Mouse (Mus musculus) embryonic facial prominence, embryonic 12.5 days (tissue): Measurements from ENCODE around the gene Apol10a. TPM values are rescaled to one million over a fixed set of nuclear protein-coding genes. Genes with fewer than 3 reads are reported as not detected.
"Not testable (repeated sequence)": the region's sequence is repeated elsewhere in the genome, so short reads cannot be mapped to it uniquely, and the experiment has no call there.

Source experiments
- ATAC-seq: fragments of 200-750 bp; cut with Nextera tagmentation; 2 replicates; pipeline ENCODE4 v1.8.0; 2017; ENCODE audit not compliant: insufficient number of reproducible peaks, insufficient read depth, low FRiP score, low TSS enrichment
- H3K27ac ChIP-seq: fragments of 300-500 bp; sonication (generic); 2 replicates; pipeline ENCODE4 v1.5.1; 2016; ENCODE audit warnings: mild to moderate bottlenecking
- H3K27me3 ChIP-seq: fragments of 300-500 bp; sonication (generic); 2 replicates; pipeline ENCODE4 v1.6.1; 2016; ENCODE audit warnings: mild to moderate bottlenecking, moderate library complexity
- H3K36me3 ChIP-seq: fragments of 300-500 bp; sonication (generic); 2 replicates; pipeline ENCODE4 v1.6.1; 2016; ENCODE audit warnings: mild to moderate bottlenecking
- H3K4me1 ChIP-seq: fragments of 300-500 bp; sonication (generic); 2 replicates; pipeline ENCODE4 v1.6.1; 2016
- H3K4me2 ChIP-seq: fragments of 300-500 bp; sonication (generic); replicated peaks from 2 replicates; pipeline ENCODE4 v1.6.1; 2016; ENCODE audit warnings: mild to moderate bottlenecking, moderate library complexity
- H3K4me3 ChIP-seq: fragments of 300-500 bp; sonication (generic); 2 replicates; pipeline ENCODE4 v1.5.1; 2016; ENCODE audit warnings: mild to moderate bottlenecking
- H3K9ac ChIP-seq: fragments of 300-500 bp; sonication (generic); 2 replicates; pipeline ENCODE4 v1.6.1; 2016; ENCODE audit warnings: mild to moderate bottlenecking, moderate library complexity
- H3K9me3 ChIP-seq: fragments of 300-500 bp; sonication (generic); 2 replicates; pipeline ENCODE4 v1.6.1; 2016; ENCODE audit warnings: mild to moderate bottlenecking, moderate library complexity
- WGBS: fragments of 180-500 bp; shearing (Covaris S2); methylation state at CpG from one replicate; pipeline ENCODE4 v1.1.7; 2016; 5-methylcytosine and 5-hydroxymethylcytosine counted together
- polyA plus RNA-seq: library from polyadenylated mRNA; unstranded; fragments of >200 nt; fragmentation: Nextera tagmentation; extraction: Ambion mirVana; gene quantifications from 2 replicates; pipeline ENCODE4 v1.2.1, GENCODE M21; 2016

The Apol10a gene
- polyA plus RNA-seq = not detected in 2 replicates

DNA sequence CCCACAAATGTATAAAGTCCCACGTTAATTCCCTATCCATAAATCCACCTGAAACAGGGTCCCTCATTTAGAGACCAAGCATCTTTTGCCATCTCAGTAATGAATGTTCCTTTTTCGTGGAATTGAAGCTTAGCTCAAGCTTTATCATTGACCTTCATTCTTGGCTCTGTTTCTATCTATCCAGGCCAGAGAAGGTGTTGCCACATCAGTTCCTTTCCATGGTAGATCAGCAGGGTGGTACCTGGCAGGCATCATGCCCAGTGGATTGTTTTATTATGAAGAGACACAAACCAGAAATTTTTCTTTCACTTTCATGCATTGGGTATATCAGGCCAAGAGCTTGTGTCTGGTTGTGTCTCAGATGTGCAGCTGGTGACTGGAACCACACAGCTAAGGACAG is at the start of gene Apol10a:
Apol10a (plus strand) TSS at position 355 of the 400 bp plus-strand sequence.
- not testable (repeated sequence) for H3K4me2 ChIP-seq, H3K9me3 ChIP-seq, H3K27me3 ChIP-seq, H3K4me3 ChIP-seq, H3K27ac ChIP-seq, H3K36me3 ChIP-seq, H3K4me1 ChIP-seq, ATAC-seq, H3K9ac ChIP-seq
- WGBS = 82% methylated on average over 2 of the region's 2 CpGs

DNA sequence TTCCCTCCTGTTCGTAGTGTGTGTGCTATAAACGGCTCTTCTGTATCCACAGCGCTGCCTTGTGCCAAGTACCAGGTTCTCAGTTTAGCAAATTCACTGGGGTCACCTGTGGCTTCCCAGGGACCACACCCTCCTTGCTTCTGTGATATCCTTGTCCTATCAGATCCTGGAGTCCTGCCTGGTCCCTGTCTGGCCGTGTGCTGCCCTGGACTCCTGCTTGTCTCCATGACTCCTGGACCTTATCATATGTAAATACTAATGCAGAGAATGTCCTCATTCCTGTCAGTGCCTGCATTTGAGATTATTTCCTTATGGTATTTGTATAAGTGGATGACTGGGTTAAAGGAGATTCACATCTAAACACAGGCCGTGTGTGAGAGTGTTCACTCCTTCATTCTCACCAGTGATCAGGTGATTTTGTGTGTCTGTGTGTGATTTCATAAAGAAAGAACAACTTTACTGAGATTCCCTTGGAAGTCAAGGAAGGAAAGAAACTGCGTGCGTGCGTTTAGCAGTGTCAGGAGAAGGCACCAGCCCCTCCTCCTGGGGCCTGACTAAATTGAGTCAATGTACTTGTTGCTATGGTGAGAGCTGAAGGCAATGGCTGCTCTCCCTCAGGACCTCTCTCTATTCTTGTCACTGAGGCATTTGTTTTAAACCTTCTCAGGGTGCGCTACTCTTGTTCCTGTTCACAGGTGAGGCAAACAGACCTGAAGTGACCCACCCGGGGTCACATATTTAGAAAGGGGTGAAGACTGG is 48.0 kb upstream of the Apol10a start:
- H3K27me3 ChIP-seq, H3K4me1 ChIP-seq, H3K36me3 ChIP-seq, H3K27ac ChIP-seq, H3K4me2 ChIP-seq, H3K9me3 ChIP-seq, H3K9ac ChIP-seq, ATAC-seq, H3K4me3 ChIP-seq: not testable (repeated sequence)
- 68% methylated on average over 9 of the region's 10 CpGs for WGBS

DNA sequence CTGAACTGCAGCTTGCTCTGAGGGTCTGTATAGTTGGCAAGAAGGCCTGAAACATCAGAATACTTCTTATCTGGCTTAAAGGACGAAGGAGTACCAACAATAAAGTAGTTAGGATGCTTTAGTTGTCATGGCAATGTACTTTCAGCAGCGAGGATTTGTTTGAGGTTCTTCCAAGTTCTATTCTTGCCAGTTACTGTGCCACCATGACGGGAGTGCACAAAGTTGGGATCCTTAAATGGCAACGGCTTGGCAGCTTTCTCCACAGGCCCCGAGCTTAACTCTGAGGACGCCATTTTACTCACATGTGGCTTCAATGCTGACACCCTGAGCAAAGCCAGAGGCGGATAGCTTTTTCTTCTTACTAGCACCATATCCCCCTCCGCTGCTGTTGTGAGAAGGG is 32.1 kb upstream of the Apol10a start:
- not testable (repeated sequence) for H3K4me1 ChIP-seq, ATAC-seq, H3K9me3 ChIP-seq, H3K27me3 ChIP-seq, H3K4me2 ChIP-seq, H3K27ac ChIP-seq, H3K4me3 ChIP-seq, H3K36me3 ChIP-seq, H3K9ac ChIP-seq
- WGBS = 86% methylated on average over 8 of the region's 8 CpGs

DNA sequence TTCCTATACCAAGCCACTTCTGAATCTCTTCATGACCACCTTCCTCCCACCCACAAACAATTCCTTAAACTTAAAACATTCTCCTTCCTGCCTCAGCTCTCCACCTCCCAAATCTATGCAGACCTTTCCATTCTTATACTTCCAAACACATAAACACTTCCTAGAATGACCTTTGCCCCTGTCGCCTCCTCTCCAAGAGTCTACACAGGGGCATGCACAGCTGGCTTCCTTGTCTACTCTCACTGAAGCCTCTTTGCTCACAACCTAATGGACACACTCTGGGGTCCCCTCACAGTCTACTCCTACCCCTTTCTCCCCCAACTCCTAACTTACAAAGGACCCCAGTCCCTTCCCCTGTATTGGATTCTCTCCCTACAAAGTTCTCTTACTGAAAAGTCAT is 31.2 kb upstream of the Apol10a start:
- not testable (repeated sequence) for H3K36me3 ChIP-seq, H3K4me2 ChIP-seq, H3K27ac ChIP-seq, H3K4me1 ChIP-seq, H3K27me3 ChIP-seq, H3K9me3 ChIP-seq, H3K4me3 ChIP-seq, ATAC-seq, H3K9ac ChIP-seq
- WGBS = 59% methylated on average over 1 of the region's 1 CpGs

DNA sequence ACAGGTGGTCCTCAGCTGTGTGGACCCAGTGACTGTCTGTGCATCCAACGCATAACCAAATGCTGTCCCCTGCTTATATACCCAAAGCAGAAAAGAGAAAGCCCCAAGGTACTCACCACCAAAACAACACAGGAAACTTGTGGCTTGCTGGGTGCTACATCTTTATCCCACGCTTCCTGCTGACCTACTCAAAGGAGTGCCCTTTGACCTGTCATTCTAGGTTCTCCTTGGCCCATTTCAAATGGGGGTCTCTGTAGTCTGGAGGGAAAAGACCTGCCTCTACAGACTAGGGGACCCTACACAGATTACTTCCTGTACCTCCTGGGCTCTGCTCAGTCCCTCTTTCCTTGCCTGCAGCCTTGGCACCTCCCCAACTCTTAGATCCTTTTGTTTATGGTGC is 29.5 kb upstream of the Apol10a start, which contains the start of gene Apol7b:
Apol7b (minus strand) TSS at position 101 of the 400 bp plus-strand sequence.
- H3K9ac ChIP-seq, H3K9me3 ChIP-seq, H3K36me3 ChIP-seq, H3K27me3 ChIP-seq, H3K4me3 ChIP-seq, H3K27ac ChIP-seq, H3K4me2 ChIP-seq, ATAC-seq, H3K4me1 ChIP-seq: not testable (repeated sequence)
- 73% methylated on average over 2 of the region's 2 CpGs for WGBS

DNA sequence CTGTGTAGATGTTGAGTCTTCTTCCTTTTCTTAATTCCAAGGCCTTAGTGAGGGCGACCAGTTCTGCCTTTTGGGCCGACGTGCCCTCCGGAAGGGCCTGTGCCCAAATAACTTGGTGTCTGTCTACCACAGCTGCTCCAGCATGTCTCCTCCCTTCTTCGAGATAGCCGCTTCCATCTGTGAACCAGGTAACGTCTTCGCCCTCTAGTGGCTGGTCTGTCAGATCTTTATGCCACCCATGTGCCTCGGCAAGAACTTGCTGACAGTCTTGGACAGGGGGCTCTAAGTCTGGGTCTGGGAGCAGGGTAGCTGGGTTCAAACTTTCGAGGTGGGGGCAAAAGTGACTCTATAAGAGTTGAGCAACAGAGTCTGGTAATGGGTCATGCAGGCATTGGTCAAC is 26.9 kb upstream of the Apol10a start:
- H3K4me1 ChIP-seq, H3K4me2 ChIP-seq, H3K4me3 ChIP-seq, H3K27me3 ChIP-seq, H3K36me3 ChIP-seq, H3K27ac ChIP-seq, ATAC-seq, H3K9ac ChIP-seq, H3K9me3 ChIP-seq: not testable (repeated sequence)
- WGBS = 57% methylated on average over 10 of the region's 10 CpGs

DNA sequence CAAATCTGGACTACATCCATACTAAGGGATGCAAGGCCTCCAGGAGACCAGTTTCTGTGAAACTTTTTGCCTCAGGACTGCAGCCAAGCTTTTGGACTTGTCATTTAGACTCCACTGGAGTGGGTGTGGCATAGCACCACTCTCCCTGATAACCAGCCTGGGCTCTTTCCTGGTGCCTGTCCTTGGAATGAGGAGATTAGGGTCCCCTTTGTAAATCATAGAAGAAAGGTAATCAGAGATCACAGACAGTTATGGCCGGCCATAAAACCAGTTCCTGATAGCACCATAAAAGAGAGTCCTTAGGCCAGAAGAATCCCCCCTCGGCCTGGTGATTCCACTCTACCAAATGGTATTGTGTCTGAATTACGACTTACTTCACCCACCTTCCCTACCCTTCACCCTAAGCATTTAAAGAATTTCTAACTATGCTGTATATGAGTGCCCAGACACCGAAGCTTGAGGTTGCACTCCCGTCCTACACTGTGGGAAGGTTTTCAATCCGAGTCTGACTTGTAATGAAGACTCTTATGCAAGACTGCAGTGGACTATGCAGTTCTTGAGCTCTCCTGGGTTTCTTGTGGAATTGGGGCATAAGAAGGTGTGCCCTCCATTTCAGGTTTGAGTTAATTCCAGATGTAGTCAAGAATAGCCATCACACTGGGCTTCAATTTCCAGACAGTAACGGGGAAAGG is 2.0 kb upstream of the Apol10a start:
- WGBS = 85% methylated on average over 7 of the region's 7 CpGs
- H3K4me2 ChIP-seq, H3K27me3 ChIP-seq, H3K4me3 ChIP-seq, H3K36me3 ChIP-seq, H3K9ac ChIP-seq, H3K27ac ChIP-seq, ATAC-seq, H3K9me3 ChIP-seq, H3K4me1 ChIP-seq: not testable (repeated sequence)

DNA sequence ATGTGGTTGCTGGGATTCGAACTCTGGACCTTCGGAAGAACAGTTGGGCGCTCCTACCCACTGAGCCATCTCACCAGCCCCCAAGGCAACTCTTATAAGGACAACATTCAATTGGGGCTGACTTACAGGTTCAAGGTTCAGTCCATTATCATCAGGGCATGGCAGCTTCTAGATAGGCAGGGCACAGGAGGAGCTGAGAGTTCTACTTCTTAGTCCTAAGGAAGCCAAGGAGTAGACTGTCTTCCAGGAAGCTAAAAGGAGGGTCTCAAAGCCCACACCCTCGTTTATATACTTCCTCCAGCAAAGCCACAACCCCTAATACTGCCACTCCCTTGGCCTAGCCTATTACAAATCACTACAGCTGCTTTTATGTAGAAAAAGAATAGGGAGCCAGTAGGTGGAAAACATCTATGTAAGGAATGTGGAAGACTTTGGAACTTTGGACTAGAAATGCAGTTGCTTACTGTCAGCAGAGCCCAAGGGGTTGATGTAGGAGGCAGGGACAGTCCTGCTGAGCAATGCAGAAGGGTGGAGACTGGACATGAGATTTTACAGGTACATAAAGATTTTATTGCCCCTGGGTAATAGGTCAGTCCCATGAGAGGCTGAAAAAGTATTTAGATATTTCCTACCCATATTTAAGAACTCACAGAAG is 5.4 kb downstream of the Apol10a start:
- no peak overlapping the region for H3K27ac ChIP-seq
- no peak overlapping the region for H3K4me2 ChIP-seq
- ATAC-seq = no peak
- H3K9ac ChIP-seq = no peak overlapping the region
- no peaks in the 10 kb centered on the region for H3K4me1 ChIP-seq
- H3K36me3 ChIP-seq = no peaks in the 10 kb centered on the region
- H3K9me3 ChIP-seq = no peaks in the 10 kb centered on the region
- H3K4me3 ChIP-seq = no peak overlapping the region
- H3K27me3 ChIP-seq = no peaks in the 10 kb centered on the region
- 78% methylated on average over 4 of the region's 4 CpGs for WGBS

DNA sequence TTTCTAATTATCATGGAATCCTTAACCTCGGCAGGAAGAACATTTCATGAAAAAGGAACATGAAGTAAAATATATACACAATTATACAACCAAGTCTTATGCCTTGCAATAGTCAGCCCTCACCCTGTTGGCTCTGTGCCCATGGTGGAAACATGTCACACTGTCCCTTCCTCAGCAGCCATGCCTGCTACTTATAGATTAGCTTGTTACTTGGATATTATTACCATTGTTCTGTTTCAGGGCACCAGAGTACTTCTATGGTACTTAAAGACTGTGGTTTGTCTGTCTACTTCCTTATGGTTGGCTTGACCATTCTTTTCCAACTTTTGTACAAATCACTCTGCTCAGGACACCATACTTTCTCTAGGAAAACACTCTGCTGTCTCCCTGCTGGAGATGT is 16.3 kb downstream of the Apol10a start:
- not testable (repeated sequence) for H3K36me3 ChIP-seq, H3K4me3 ChIP-seq, H3K4me1 ChIP-seq, H3K9ac ChIP-seq, H3K9me3 ChIP-seq, ATAC-seq, H3K27ac ChIP-seq, H3K4me2 ChIP-seq, H3K27me3 ChIP-seq
- WGBS = no CpG with 5 or more reads among the region's 1 CpGs

DNA sequence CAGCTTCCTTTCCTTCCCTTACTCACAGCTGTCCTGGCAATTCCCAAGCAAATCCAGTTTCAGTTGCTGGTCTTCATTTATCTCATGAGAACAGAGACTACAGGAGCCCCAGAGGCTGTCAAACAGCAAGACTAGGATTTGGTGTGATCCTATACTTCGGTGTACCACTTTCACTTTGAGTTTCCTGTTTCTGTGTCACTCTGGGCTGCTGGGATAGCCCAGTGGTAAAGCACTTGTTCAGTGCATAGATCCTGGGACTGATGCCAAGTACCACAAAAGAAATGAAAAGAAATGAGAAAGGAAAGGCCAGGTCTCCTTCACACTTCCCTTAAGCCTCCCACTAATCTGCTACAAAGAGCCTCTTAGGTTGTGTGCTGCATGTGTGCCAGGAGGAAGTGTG is 17.8 kb downstream of the Apol10a start:
- not testable (repeated sequence) for ATAC-seq, H3K4me2 ChIP-seq, H3K4me3 ChIP-seq, H3K9ac ChIP-seq, H3K36me3 ChIP-seq, H3K27ac ChIP-seq, H3K4me1 ChIP-seq, H3K9me3 ChIP-seq, H3K27me3 ChIP-seq
- WGBS = 72% methylated on average over 1 of the region's 1 CpGs

DNA sequence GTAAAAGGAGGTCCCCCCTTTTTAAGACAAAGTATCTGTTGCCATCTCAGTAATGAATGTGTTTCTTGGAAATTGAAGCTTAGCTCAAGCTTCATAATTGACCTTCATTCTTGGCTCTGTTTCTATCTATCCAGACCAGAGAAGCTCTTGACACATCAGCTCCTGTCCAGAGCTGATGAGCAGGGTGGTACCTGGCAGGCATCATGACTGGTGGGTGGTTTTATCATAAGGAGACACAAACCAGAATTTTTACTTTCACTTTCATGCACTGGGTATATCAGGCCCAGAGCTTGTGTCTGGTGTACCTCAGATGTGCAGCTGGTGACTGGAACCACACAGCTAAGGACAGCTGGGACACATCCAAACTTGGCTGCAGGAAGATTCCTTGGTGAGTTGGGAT is 31.1 kb downstream of the Apol10a start, which contains the start of gene Apol11a:
Apol11a (plus strand) TSS at position 306 of the 400 bp plus-strand sequence.
- H3K4me2 ChIP-seq, H3K4me1 ChIP-seq, ATAC-seq, H3K27me3 ChIP-seq, H3K27ac ChIP-seq, H3K9ac ChIP-seq, H3K9me3 ChIP-seq, H3K36me3 ChIP-seq, H3K4me3 ChIP-seq: not testable (repeated sequence)

DNA sequence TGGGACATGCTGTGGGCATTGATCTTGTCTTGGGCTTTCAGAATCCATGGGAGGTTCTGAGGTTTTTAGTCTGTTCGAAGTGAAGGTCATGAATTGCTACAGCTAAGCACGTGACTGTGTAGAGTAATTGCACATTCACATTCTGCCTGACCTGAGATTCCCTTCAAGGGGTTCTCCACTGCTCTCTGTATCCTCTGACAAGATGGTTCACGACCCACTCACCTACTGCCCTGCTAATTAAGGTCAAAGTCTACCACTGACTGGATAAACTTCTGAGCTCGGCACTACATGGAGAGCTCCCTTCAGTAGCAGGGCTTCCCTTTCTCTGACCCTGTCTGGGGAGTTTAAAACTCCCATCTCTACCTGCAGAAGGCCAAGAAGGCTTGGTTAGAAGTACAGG is 43.7 kb downstream of the Apol10a start:
- H3K9ac ChIP-seq, H3K36me3 ChIP-seq, H3K27ac ChIP-seq, H3K27me3 ChIP-seq, ATAC-seq, H3K4me2 ChIP-seq, H3K4me3 ChIP-seq, H3K9me3 ChIP-seq, H3K4me1 ChIP-seq: not testable (repeated sequence)
- WGBS = 61% methylated on average over 4 of the region's 4 CpGs
